Mouse (Mus musculus) bone marrow, adult 2 months (tissue): ENCODE measurements around the gene Tmem123. TPM values are rescaled to one million over a fixed set of nuclear protein-coding genes. Genes with fewer than 3 reads are reported as not detected.

Experiments
- H3K27ac ChIP-seq: fragments of 200-500 bp; 2 replicates; pipeline ENCODE4 v1.5.1; 2012; ENCODE audit warnings: low read depth, mild to moderate bottlenecking, control low read depth, inconsistent platforms, low read length; ENCODE audit not compliant: control insufficient read depth, poor library complexity, insufficient read depth
- H3K4me1 ChIP-seq: fragments of 200-500 bp; 2 replicates; pipeline ENCODE4 v1.6.1; 2011; ENCODE audit warnings: low read length; ENCODE audit not compliant: control insufficient read depth, insufficient read depth
- H3K4me3 ChIP-seq: fragments of 200-500 bp; replicated peaks from 2 replicates; pipeline ENCODE3; 2011; ENCODE audit warnings: mild to moderate bottlenecking, low read depth, low read length, control low read depth; ENCODE audit not compliant: control insufficient read depth
- CTCF ChIP-seq: fragments of 200-500 bp; IDR thresholded peaks from 2 replicates; pipeline ENCODE4 v1.5.1; 2011; ENCODE audit warnings: low read length, control low read depth; ENCODE audit not compliant: control insufficient read depth, insufficient read depth
- POLR2A ChIP-seq: fragments of 200-500 bp; IDR thresholded peaks from 2 replicates; pipeline ENCODE4 v1.6.1; 2011; ENCODE audit warnings: low read depth, mild to moderate bottlenecking, control low read depth, low read length, borderline replicate concordance; ENCODE audit not compliant: control insufficient read depth
- WGBS: fragments of 180-500 bp; shearing (Covaris S2); methylation state at CpG from one replicate; pipeline ENCODE4 v1.1.7; 2018; 5-methylcytosine and 5-hydroxymethylcytosine counted together
- polyA plus RNA-seq: library from polyadenylated mRNA; stranded (reverse); fragments of >200 nt; gene quantifications from 2 replicates; pipeline ENCODE4 v1.2.4, GENCODE M21; 2011; ENCODE audit warnings: low replicate concordance; ENCODE audit not compliant: missing spikeins, insufficient read depth, insufficient read length

The Tmem123 gene
- polyA plus RNA-seq, 1 experiment, result 15.0 TPM

GRCm38 (mm10) chr9:7837806-7838440 lies 74.1 kb downstream of the Tmem123 start:
- Histone ChIP-seq H3K27ac (no peak overlapping the region), H3K4me1 (peaks cover 1% of the 10 kb centered on the region), H3K4me3 (peak overlapping the region; percentile 42)
- no peak for TF ChIP-seq POLR2A
- no peak for TF ChIP-seq CTCF
- 36% methylated on average over 14 of the region's 14 CpGs for WGBS

GRCm38 (mm10) chr9:7841221-7841620 lies 77.4 kb downstream of the Tmem123 start:
- Histone ChIP-seq H3K27ac (no peak overlapping the region), H3K4me1 (no peaks in the 10 kb centered on the region), H3K4me3 (no peak overlapping the region)
- TF ChIP-seq CTCF (no peak), POLR2A (no peak)
- WGBS, result 84% methylated on average over 6 of the region's 6 CpGs

Other genes starting within 250 kb of the Tmem123 start
- gene Mmp8, start 205.6 kb upstream of the Tmem123 start, polyA plus RNA-seq, result 66.3 and 247 TPM in 2 replicates
- gene Mmp27, start 192.6 kb upstream of the Tmem123 start, polyA plus RNA-seq, result 1.3 TPM in 1 of 2 replicates, not detected in the other
- not detected in 2 replicates for gene Mmp20, start 135.8 kb upstream of the Tmem123 start, polyA plus RNA-seq
- not detected in 2 replicates for gene Mmp7, start 72.0 kb upstream of the Tmem123 start, polyA plus RNA-seq
- gene Birc2, start 73.0 kb downstream of the Tmem123 start, polyA plus RNA-seq, result 25.9 and 41.1 TPM in 2 replicates
- gene Birc3, start 109.1 kb downstream of the Tmem123 start, polyA plus RNA-seq, result 21.9 and 45.9 TPM in 2 replicates
- 4.8 and 7.1 TPM in 2 replicates for gene Yap1, start 240.6 kb downstream of the Tmem123 start, polyA plus RNA-seq